Mouse (Mus musculus) A20 (cell line): Measurements from ENCODE around the gene Dixdc1.

ENCODE experiments used
- DNase-seq: peaks from one replicate; pipeline ENCODE4 v3.0.0-alpha.2; 2011; ENCODE audit warnings: low read depth, low spot score

The Dixdc1 gene

GRCm38 (mm10) chr9:50738914-50739870 is at the start of gene Dixdc1:
Gene Dixdc1 (minus strand): TSS chr9:50739517.
- DNase-seq = peak; percentile 87

- DNase-seq = peak; percentile 69
Measured at GRCm38 (mm10) chr9:50782155-50782554, 42.8 kb upstream of the Dixdc1 start.

- no peak for DNase-seq
Measured at GRCm38 (mm10) chr9:50776162-50776760, 36.9 kb upstream of the Dixdc1 start.

GRCm38 (mm10) chr9:50775662-50776126 is 36.4 kb upstream of the Dixdc1 start:
- peak; percentile 44 for DNase-seq

- peak; percentile 89 for DNase-seq
Measured at GRCm38 (mm10) chr9:50774991-50775612, 35.8 kb upstream of the Dixdc1 start, which contains the start of the genes Alg9 and 1110032A03Rik. Gene Alg9 (plus strand): TSS chr9:50775019. Gene 1110032A03Rik (minus strand): TSS chr9:50775520.

- peak; percentile 74 for DNase-seq
Measured at GRCm38 (mm10) chr9:50774026-50774462, 34.7 kb upstream of the Dixdc1 start.

- no peak for DNase-seq
Measured at GRCm38 (mm10) chr9:50770011-50770410, 30.7 kb upstream of the Dixdc1 start.

GRCm38 (mm10) chr9:50768107-50769002 is 29.0 kb upstream of the Dixdc1 start, which contains the start of gene Fdxacb1:
Gene Fdxacb1 (plus strand): TSS chr9:50768236.
- DNase-seq = peak; percentile 97

- DNase-seq = no peak
Measured at GRCm38 (mm10) chr9:50767531-50768106, 28.3 kb upstream of the Dixdc1 start.

- peak; percentile 45 for DNase-seq
Measured at GRCm38 (mm10) chr9:50763331-50763730, 24.0 kb upstream of the Dixdc1 start.

GRCm38 (mm10) chr9:50761520-50762243 is 22.4 kb upstream of the Dixdc1 start:
- DNase-seq = peak; percentile 33

- no peak for DNase-seq
Measured at GRCm38 (mm10) chr9:50756711-50757110, 17.4 kb upstream of the Dixdc1 start.

- no peak for DNase-seq
Measured at GRCm38 (mm10) chr9:50753947-50754346, 14.6 kb upstream of the Dixdc1 start.

GRCm38 (mm10) chr9:50752784-50753615 is 13.7 kb upstream of the Dixdc1 start:
- no peak for DNase-seq

GRCm38 (mm10) chr9:50752054-50752602 is 12.8 kb upstream of the Dixdc1 start, which contains the start of gene Hspb2:
Gene Hspb2 (minus strand): TSS chr9:50752354.
- DNase-seq = no peak

GRCm38 (mm10) chr9:50751323-50751722 is 12.0 kb upstream of the Dixdc1 start, which contains the start of gene Cryab:
Gene Cryab (plus strand): TSS chr9:50751325.
- DNase-seq = no peak

- no peak for DNase-seq
Measured at GRCm38 (mm10) chr9:50750706-50751105, 11.4 kb upstream of the Dixdc1 start.

- DNase-seq = no peak
Measured at GRCm38 (mm10) chr9:50746214-50746677, 6.9 kb upstream of the Dixdc1 start, which contains the start of gene 2310030G06Rik. Gene 2310030G06Rik (minus strand): TSS chr9:50746536.
